Mouse (Mus musculus): ENCODE measurements around the gene Ttf1. TPM values are rescaled to one million over a fixed set of nuclear protein-coding genes. Genes with fewer than 3 reads are reported as not detected.

Gene Ttf1
- total and polyA plus RNA-seq, 3 experiments = 13.5 to 15.6 TPM; not detected in 1

GRCm38 (mm10) chr2:29018680-29019079, 41.4 kb upstream of the Ttf1 start (continued):
- TF ChIP-seq HCFC1 (IDR thresholded peaks at IDR 0.05; ENCODE audit: low read depth, low read length) = no peak

- Histone ChIP-seq H3K79me2 (ENCODE audit: control insufficient read depth, insufficient read depth, low read length, poor library complexity) (no peaks in the 10 kb centered on the region), H3K9ac (ENCODE audit: control insufficient read depth, low read depth, low read length, poor library complexity, severe bottlenecking) (no peak overlapping the region), H3K4me1 (ENCODE audit: control insufficient read depth in 1 of 2, insufficient read depth in 2 of 2, low read length in 2 of 2) (peaks cover 3 to 16% of the 10 kb centered on the region in 2 experiments), H3K9me3 (replicated peaks; ENCODE audit: insufficient read depth, low read length) (no peaks in the 10 kb centered on the region), H3K4me3 (ENCODE audit: control insufficient read depth in 1 of 2, insufficient read depth in 1 of 2, low read depth in 2 of 2, low read length in 2 of 2) (no peak overlapping the region), H3K36me3 (ENCODE audit: control insufficient read depth in 1 of 2, insufficient read depth in 2 of 2, low read length in 2 of 2) (peaks cover 0 to 4% of the 10 kb centered on the region in 2 experiments; a peak in 2 of 4 replicates), H3K27me3 (ENCODE audit: control insufficient read depth in 1 of 2, insufficient read depth in 2 of 2, low read length in 2 of 2) (no peaks in the 10 kb centered on the region; a peak in 1 of 4 replicates), H3K27ac (ENCODE audit: control insufficient read depth, low read depth, low read length) (no peak overlapping the region)
- TF ChIP-seq RCOR1 (IDR thresholded peaks at IDR 0.05; ENCODE audit: low read depth, low read length) (no peak), MYB (IDR thresholded peaks at IDR 0.05; ENCODE audit: low read depth, low read length) (no peak), TCF12 (IDR thresholded peaks at IDR 0.05; ENCODE audit: low read depth, low read length) (no peak), MXI1 (IDR thresholded peaks at IDR 0.05; ENCODE audit: low read depth, low read length) (no peak), ELF1 (IDR thresholded peaks at IDR 0.05; ENCODE audit: low read depth, low read length) (no peak), BHLHE40 (IDR thresholded peaks at IDR 0.05; ENCODE audit: borderline replicate concordance, low read depth, low read length) (no peak), E2F4 (IDR thresholded peaks at IDR 0.05; ENCODE audit: borderline replicate concordance, low read depth, low read length) (no peak), NRF1 (IDR thresholded peaks at IDR 0.05; ENCODE audit: insufficient read depth, low read depth, low read length, poor library complexity, severe bottlenecking) (no peak), RAD21 (IDR thresholded peaks at IDR 0.05; ENCODE audit: low read depth, low read length) (no peak), TBP (IDR thresholded peaks at IDR 0.05; ENCODE audit: low read depth, low read length) (no peak), HCFC1 (IDR thresholded peaks at IDR 0.05; ENCODE audit: low read depth, low read length) (no peak), MEF2A (IDR thresholded peaks at IDR 0.05; ENCODE audit: extremely low read depth, insufficient replicate concordance, low read depth, low read length, poor library complexity, severe bottlenecking) (no peak)
- DNase-seq (ENCODE audit: low read depth, low spot score) = no peak
Observed at GRCm38 (mm10) chr2:29021025-29021424, 39.0 kb upstream of the Ttf1 start.

GRCm38 (mm10) chr2:29023001-29023400, 37.1 kb upstream of the Ttf1 start:
- TF ChIP-seq GABPA (IDR thresholded peaks at IDR 0.05; ENCODE audit: low read depth, low read length) (no peak), JUND (IDR thresholded peaks at IDR 0.05; ENCODE audit: low read depth, low read length) (no peak), RAD21 (IDR thresholded peaks at IDR 0.05; ENCODE audit: low read depth, low read length) (no peak), CHD2 (IDR thresholded peaks at IDR 0.05; ENCODE audit: low read length) (no peak), EP300 (IDR thresholded peaks at IDR 0.05; ENCODE audit: low read depth in 1 of 2, low read length in 2 of 2) (no peak), KAT2A (conservative IDR thresholded peaks at IDR 0.05; ENCODE audit: low read depth, low read length) (no peak)
- Histone ChIP-seq H3K9ac (ENCODE audit: control insufficient read depth, low read depth, low read length, poor library complexity, severe bottlenecking) (no peak overlapping the region), H3K9me3 (replicated peaks; ENCODE audit: insufficient read depth, low read length) (no peaks in the 10 kb centered on the region), H3K27me3 (ENCODE audit: control insufficient read depth in 1 of 2, insufficient read depth in 2 of 2, low read length in 2 of 2) (no peaks in the 10 kb centered on the region; a peak in 1 of 4 replicates), H3K36me3 (ENCODE audit: control insufficient read depth in 1 of 2, insufficient read depth in 2 of 2, low read length in 2 of 2) (peaks cover 0 to 2% of the 10 kb centered on the region in 2 experiments; a peak in 2 of 4 replicates), H3K79me2 (ENCODE audit: control insufficient read depth, insufficient read depth, low read length, poor library complexity) (no peaks in the 10 kb centered on the region), H3K27ac (ENCODE audit: control insufficient read depth, low read depth, low read length) (no peak overlapping the region), H3K4me3 (ENCODE audit: control insufficient read depth in 1 of 2, insufficient read depth in 1 of 2, low read depth in 2 of 2, low read length in 2 of 2) (no peak overlapping the region), H3K4me1 (ENCODE audit: control insufficient read depth in 1 of 2, insufficient read depth in 2 of 2, low read length in 2 of 2) (peaks cover 1 to 14% of the 10 kb centered on the region in 2 experiments; a peak in 3 of 4 replicates)
- no peak for DNase-seq (ENCODE audit: low read depth, low spot score)

Data from MEL (cell line).